Mouse (Mus musculus): ENCODE data around the gene Ctdsp2.

Gene Ctdsp2

GRCm38 (mm10) chr10:126993621-126994020, 15.1 kb downstream of the Ctdsp2 start:
- no peak for DNase-seq

GRCm38 (mm10) chr10:126997340-126998113, 19.0 kb downstream of the Ctdsp2 start:
- no peak for DNase-seq

- DNase-seq: no peak
Measured at GRCm38 (mm10) chr10:127000529-127000928, 22.0 kb downstream of the Ctdsp2 start, which contains the start of gene Avil. Avil (plus strand) TSS chr10:127000709.

- DNase-seq: no peak
Measured at GRCm38 (mm10) chr10:127001297-127001696, 22.8 kb downstream of the Ctdsp2 start.

- DNase-seq: no peak
Measured at GRCm38 (mm10) chr10:127002056-127002455, 23.5 kb downstream of the Ctdsp2 start.

- DNase-seq: no peak
Measured at GRCm38 (mm10) chr10:127002765-127003164, 24.2 kb downstream of the Ctdsp2 start.

GRCm38 (mm10) chr10:127003334-127003733, 24.8 kb downstream of the Ctdsp2 start:
- DNase-seq: no peak

GRCm38 (mm10) chr10:127003806-127004205, 25.3 kb downstream of the Ctdsp2 start:
- no peak for DNase-seq

- DNase-seq: no peak
Measured at GRCm38 (mm10) chr10:127016488-127016887, 38.0 kb downstream of the Ctdsp2 start.

- no peak for DNase-seq
Measured at GRCm38 (mm10) chr10:127017071-127017470, 38.6 kb downstream of the Ctdsp2 start.

- no peak for DNase-seq
Measured at GRCm38 (mm10) chr10:127018422-127018821, 39.9 kb downstream of the Ctdsp2 start.

- DNase-seq: peak; percentile 79
Measured at GRCm38 (mm10) chr10:127030336-127031296, 52.1 kb downstream of the Ctdsp2 start, which contains the start of gene Tsfm. Tsfm (minus strand) TSS chr10:127030840.

GRCm38 (mm10) chr10:127033301-127033741, 54.8 kb downstream of the Ctdsp2 start:
- DNase-seq: no peak

- no peak for DNase-seq
Measured at GRCm38 (mm10) chr10:127036273-127036672, 57.8 kb downstream of the Ctdsp2 start.

- DNase-seq: no peak
Measured at GRCm38 (mm10) chr10:127037641-127038040, 59.1 kb downstream of the Ctdsp2 start.

- DNase-seq: no peak
Measured at GRCm38 (mm10) chr10:127040569-127041214, 62.2 kb downstream of the Ctdsp2 start.

GRCm38 (mm10) chr10:127041274-127041766, 62.8 kb downstream of the Ctdsp2 start, which contains the start of the genes Mettl1 and Eef1akmt3:
Mettl1 (plus strand) TSS chr10:127041414.
Eef1akmt3 (minus strand) TSS chr10:127041513.
- DNase-seq: no peak

GRCm38 (mm10) chr10:127041774-127042338, 63.3 kb downstream of the Ctdsp2 start:
- DNase-seq: peak; percentile 86

GRCm38 (mm10) chr10:127042468-127043115, 64.1 kb downstream of the Ctdsp2 start:
- no peak for DNase-seq

- DNase-seq: no peak
Measured at GRCm38 (mm10) chr10:127043187-127043586, 64.7 kb downstream of the Ctdsp2 start.

- no peak for DNase-seq
Measured at GRCm38 (mm10) chr10:127047954-127048353, 69.4 kb downstream of the Ctdsp2 start, which contains the start of gene Cyp27b1. Cyp27b1 (plus strand) TSS chr10:127048250.

Data from layer of hippocampus, adult 9-11 months (tissue).